Mouse (Mus musculus) heart, postnatal 25 days (tissue): ENCODE results near the gene Iapp. TPM values are rescaled to one million over a fixed set of nuclear protein-coding genes. Genes with fewer than 3 reads are reported as not detected.

Experiments used
- total RNA-seq, 2 experiments: library from RNA; stranded (reverse); gene quantifications; 2 replicates each; pipeline ENCODE4 v1.2.3; 2021

Gene Iapp
- total RNA-seq, 2 experiments from 2014 or later = not detected

Other genes with a start within 250 kb of the Iapp start
- gene Slco1a6, start 89.9 kb upstream of the Iapp start, total RNA-seq = not detected
- not detected for gene Slco1a5, start 24.6 kb downstream of the Iapp start, total RNA-seq
- gene Pyroxd1, start 47.2 kb downstream of the Iapp start, total RNA-seq = 10 to 100 TPM in 1 of 2 experiments, 1 to 10 TPM in 1; 8.6 to 10.4 TPM
- gene Recql, start 88.7 kb downstream of the Iapp start, total RNA-seq = 1 to 10 TPM; 6.8 to 9.0 TPM
- 10 to 100 TPM; 15.2 to 21.6 TPM for gene Golt1b, start 88.8 kb downstream of the Iapp start, total RNA-seq
- gene Spx, start 115.0 kb downstream of the Iapp start, total RNA-seq = not detected
- gene Gys2, start 174.7 kb downstream of the Iapp start, total RNA-seq = under 1 TPM in 1 of 2 experiments, not detected in 1; 0.08 TPM
- gene Ldhb, start 209.5 kb downstream of the Iapp start, total RNA-seq = 1,000 to 10,000 TPM; 2,652 to 2,667 TPM